Mouse (Mus musculus): ENCODE results near the gene Cyp2e1. TPM values are rescaled to one million over a fixed set of nuclear protein-coding genes. Genes with fewer than 3 reads are reported as not detected.

Cyp2e1 gene
- polyA plus RNA-seq, 1 experiment from 2014 or later: not detected

- no peak overlapping the region for H3K4me3 ChIP-seq
- ATAC-seq: no peak
- WGBS: 81% methylated on average over 12 of the region's 12 CpGs
- no peaks in the 10 kb centered on the region for H3K9me3 ChIP-seq (replicated peaks)
- no peaks in the 10 kb centered on the region for H3K27me3 ChIP-seq
- no peak overlapping the region for H3K9ac ChIP-seq
- H3K4me1 ChIP-seq: no peaks in the 10 kb centered on the region
- no peak overlapping the region for H3K4me2 ChIP-seq
- H3K27ac ChIP-seq: no peak overlapping the region
- no peaks in the 10 kb centered on the region for H3K36me3 ChIP-seq (ENCODE audit: poor library complexity, severe bottlenecking)
These were observed 2.6 kb downstream of the Cyp2e1 start for GRCm38 (mm10) chr7:140765888-140766739.

DNA sequence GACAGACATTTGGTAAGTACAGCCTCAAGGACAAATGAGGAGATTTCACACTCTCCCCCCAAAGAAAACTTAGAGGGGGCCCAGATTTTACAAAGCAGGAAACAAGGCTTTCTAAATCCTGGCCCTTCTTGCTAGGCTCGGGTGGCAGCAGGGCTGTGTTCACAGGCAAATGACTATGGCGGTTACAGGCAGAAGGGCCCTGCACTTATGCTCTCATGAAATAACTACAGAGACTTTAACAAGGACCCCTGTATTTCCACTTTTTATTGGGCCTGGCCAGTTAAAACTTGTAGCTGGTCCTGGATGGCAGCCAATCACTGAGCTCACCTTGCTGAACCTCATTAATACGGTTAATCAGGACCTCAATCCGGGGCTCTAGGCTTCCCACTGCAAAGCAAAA lies 17.0 kb downstream of the Cyp2e1 start:
- no peak overlapping the region for H3K9ac ChIP-seq
- no peaks in the 10 kb centered on the region for H3K36me3 ChIP-seq (ENCODE audit: poor library complexity, severe bottlenecking)
- no peak overlapping the region for H3K4me2 ChIP-seq
- 59% methylated on average over 4 of the region's 4 CpGs for WGBS
- no peak for ATAC-seq
- H3K4me1 ChIP-seq: no peaks in the 10 kb centered on the region
- H3K27me3 ChIP-seq: no peaks in the 10 kb centered on the region
- H3K4me3 ChIP-seq: no peak overlapping the region
- no peak overlapping the region for H3K27ac ChIP-seq
- no peaks in the 10 kb centered on the region for H3K9me3 ChIP-seq (replicated peaks)

GRCm38 (mm10) chr7:140787406-140788052 lies 24.0 kb downstream of the Cyp2e1 start, which contains the start of gene Syce1:
Gene Syce1, minus strand, starts transcription at chr7:140787852.
- no peak for ATAC-seq
- Histone ChIP-seq H3K36me3 (ENCODE audit: poor library complexity, severe bottlenecking) (no peaks in the 10 kb centered on the region), H3K4me3 (no peak within 1 kb of the TSS), H3K4me1 (no peaks in the 10 kb centered on the region), H3K4me2 (no peak within 1 kb of the TSS), H3K27ac (no peak within 1 kb of the TSS), H3K9ac (no peak within 1 kb of the TSS), H3K27me3 (no peaks in the 10 kb centered on the region), H3K9me3 (replicated peaks) (no peaks in the 10 kb centered on the region; the same call in 1 of the 2 replicates)
- 88% methylated on average over 33 of the region's 33 CpGs for WGBS

DNA sequence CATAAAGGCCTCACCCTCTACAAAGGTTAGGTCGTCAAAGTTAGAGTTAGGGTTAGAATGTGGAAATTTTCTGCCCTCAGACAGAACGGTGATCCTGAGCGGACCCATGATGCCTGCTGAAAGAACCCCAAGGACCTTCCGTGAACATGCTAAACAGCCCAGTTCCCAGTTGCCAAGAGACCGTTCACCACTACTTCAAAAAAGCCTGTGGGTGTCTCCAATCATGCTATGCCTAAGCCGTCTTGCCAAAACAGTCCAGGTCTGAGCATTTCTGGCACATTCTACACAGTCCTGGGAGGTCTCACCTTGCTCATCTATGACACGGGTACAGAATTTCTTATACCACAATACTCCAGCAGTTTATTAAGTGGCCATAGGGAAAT lies 24.5 kb downstream of the Cyp2e1 start:
- 85% methylated on average over 7 of the region's 7 CpGs for WGBS
- Histone ChIP-seq H3K9ac (no peak overlapping the region), H3K27me3 (no peaks in the 10 kb centered on the region), H3K9me3 (replicated peaks) (no peaks in the 10 kb centered on the region; the same call in 1 of the 2 replicates), H3K27ac (no peak overlapping the region), H3K36me3 (ENCODE audit: poor library complexity, severe bottlenecking) (no peaks in the 10 kb centered on the region), H3K4me1 (no peaks in the 10 kb centered on the region), H3K4me3 (no peak overlapping the region), H3K4me2 (no peak overlapping the region)
- no peak for ATAC-seq

GRCm38 (mm10) chr7:140793541-140793940 lies 30.0 kb downstream of the Cyp2e1 start:
- Histone ChIP-seq H3K9me3 (replicated peaks) (no peaks in the 10 kb centered on the region), H3K36me3 (ENCODE audit: poor library complexity, severe bottlenecking) (no peaks in the 10 kb centered on the region), H3K4me2 (no peak overlapping the region), H3K4me1 (no peaks in the 10 kb centered on the region), H3K27me3 (no peaks in the 10 kb centered on the region), H3K4me3 (no peak overlapping the region), H3K9ac (no peak overlapping the region), H3K27ac (no peak overlapping the region)
- 78% methylated on average over 4 of the region's 4 CpGs for WGBS
- no peak for ATAC-seq

DNA sequence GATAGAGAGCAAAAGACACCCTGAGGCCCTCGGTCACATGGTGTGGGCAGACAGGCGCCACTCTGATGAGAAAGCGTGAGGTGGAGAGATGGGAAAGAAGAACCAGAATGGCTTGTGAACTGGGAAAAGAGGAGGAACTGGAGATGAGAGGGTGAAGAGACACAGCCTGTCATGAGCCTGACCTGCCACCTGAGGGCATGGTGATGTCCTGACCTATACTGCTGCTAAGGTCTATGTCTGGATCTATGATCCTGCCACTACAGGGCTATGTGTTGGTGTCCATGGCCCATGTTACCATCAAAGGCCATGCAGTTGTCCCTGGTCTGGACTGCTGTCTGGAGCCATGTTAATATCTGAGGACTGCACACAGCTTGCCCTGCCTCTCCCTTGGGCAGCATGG lies 34.1 kb downstream of the Cyp2e1 start:
- ATAC-seq: no peak
- no peak overlapping the region for H3K4me3 ChIP-seq
- H3K27ac ChIP-seq: no peak overlapping the region
- no peak overlapping the region for H3K9ac ChIP-seq
- 85% methylated on average over 3 of the region's 3 CpGs for WGBS
- no peaks in the 10 kb centered on the region for H3K27me3 ChIP-seq
- H3K36me3 ChIP-seq (ENCODE audit: poor library complexity, severe bottlenecking): no peaks in the 10 kb centered on the region
- no peaks in the 10 kb centered on the region for H3K9me3 ChIP-seq (replicated peaks)
- H3K4me1 ChIP-seq: no peaks in the 10 kb centered on the region
- H3K4me2 ChIP-seq: no peak overlapping the region

- Histone ChIP-seq H3K4me2 (no peak overlapping the region), H3K27me3 (no peaks in the 10 kb centered on the region), H3K4me1 (no peaks in the 10 kb centered on the region), H3K9ac (no peak overlapping the region), H3K36me3 (ENCODE audit: poor library complexity, severe bottlenecking) (no peaks in the 10 kb centered on the region), H3K4me3 (no peak overlapping the region), H3K9me3 (replicated peaks) (no peaks in the 10 kb centered on the region), H3K27ac (no peak overlapping the region)
- ATAC-seq: no peak
- WGBS: 72% methylated on average over 2 of the region's 2 CpGs
These were observed 34.7 kb downstream of the Cyp2e1 start for GRCm38 (mm10) chr7:140798212-140798611.

DNA sequence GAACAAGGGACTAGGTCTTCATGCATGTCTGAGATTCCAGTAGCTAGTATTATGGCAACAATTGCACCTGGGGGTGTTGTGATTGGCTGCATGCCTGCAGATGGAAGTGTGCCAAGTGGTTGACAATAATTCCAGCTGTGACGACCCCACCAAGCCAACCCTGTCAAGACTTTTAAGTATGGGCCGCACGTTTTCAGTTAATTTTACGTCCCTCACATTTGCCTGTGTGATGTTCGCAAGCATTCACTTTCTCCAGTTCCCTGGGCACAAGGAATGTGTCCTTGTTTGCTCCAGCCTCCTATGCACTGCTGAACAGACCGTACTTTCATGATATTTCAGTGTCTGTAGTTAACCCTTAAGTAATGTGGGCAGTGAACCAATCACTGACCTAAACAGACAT lies 39.1 kb downstream of the Cyp2e1 start:
- no peak overlapping the region for H3K9ac ChIP-seq
- H3K27ac ChIP-seq: no peak overlapping the region
- H3K4me3 ChIP-seq: no peak overlapping the region
- H3K4me2 ChIP-seq: no peak overlapping the region
- no peaks in the 10 kb centered on the region for H3K9me3 ChIP-seq (replicated peaks)
- no peaks in the 10 kb centered on the region for H3K36me3 ChIP-seq (ENCODE audit: poor library complexity, severe bottlenecking)
- H3K27me3 ChIP-seq: no peaks in the 10 kb centered on the region
- 81% methylated on average over 6 of the region's 6 CpGs for WGBS
- ATAC-seq: no peak
- H3K4me1 ChIP-seq: no peaks in the 10 kb centered on the region

GRCm38 (mm10) chr7:140805704-140806103 lies 42.2 kb downstream of the Cyp2e1 start:
- H3K4me1 ChIP-seq: no peaks in the 10 kb centered on the region
- no peaks in the 10 kb centered on the region for H3K9me3 ChIP-seq (replicated peaks)
- no peak overlapping the region for H3K4me2 ChIP-seq
- peaks cover 6% of the 10 kb centered on the region for H3K36me3 ChIP-seq (ENCODE audit: poor library complexity, severe bottlenecking)
- no peak overlapping the region for H3K4me3 ChIP-seq
- WGBS: 10% methylated on average over 1 of the region's 1 CpGs
- ATAC-seq: no peak
- no peaks in the 10 kb centered on the region for H3K27me3 ChIP-seq
- H3K27ac ChIP-seq: no peak overlapping the region
- H3K9ac ChIP-seq: no peak overlapping the region

DNA sequence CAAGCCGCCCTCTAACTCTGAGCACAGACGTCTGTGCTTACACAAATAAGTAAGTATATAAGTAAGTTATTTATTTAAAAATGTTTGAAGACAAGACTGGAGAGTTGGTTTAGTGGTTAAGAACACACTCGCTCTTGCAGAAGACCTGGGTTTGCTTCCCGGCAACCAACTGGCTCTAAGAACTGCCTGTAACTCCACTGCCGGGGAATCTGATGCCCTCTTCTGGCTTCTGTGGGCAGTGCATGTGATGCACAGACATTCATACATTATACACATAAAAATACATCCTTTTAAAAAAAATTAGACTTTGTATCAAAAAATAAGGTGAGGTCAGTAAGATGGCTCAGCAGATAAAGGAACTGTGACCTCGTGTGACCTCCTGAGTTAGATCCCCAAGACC lies 47.0 kb downstream of the Cyp2e1 start:
- 94% methylated on average over 6 of the region's 6 CpGs for WGBS
- H3K4me3 ChIP-seq: no peak overlapping the region
- H3K4me2 ChIP-seq: no peak overlapping the region
- no peak overlapping the region for H3K27ac ChIP-seq
- H3K9me3 ChIP-seq (replicated peaks): no peaks in the 10 kb centered on the region
- ATAC-seq: no peak
- H3K4me1 ChIP-seq: no peaks in the 10 kb centered on the region
- no peaks in the 10 kb centered on the region for H3K27me3 ChIP-seq
- H3K36me3 ChIP-seq (ENCODE audit: poor library complexity, severe bottlenecking): peaks cover 29% of the 10 kb centered on the region
- H3K9ac ChIP-seq: no peak overlapping the region

DNA sequence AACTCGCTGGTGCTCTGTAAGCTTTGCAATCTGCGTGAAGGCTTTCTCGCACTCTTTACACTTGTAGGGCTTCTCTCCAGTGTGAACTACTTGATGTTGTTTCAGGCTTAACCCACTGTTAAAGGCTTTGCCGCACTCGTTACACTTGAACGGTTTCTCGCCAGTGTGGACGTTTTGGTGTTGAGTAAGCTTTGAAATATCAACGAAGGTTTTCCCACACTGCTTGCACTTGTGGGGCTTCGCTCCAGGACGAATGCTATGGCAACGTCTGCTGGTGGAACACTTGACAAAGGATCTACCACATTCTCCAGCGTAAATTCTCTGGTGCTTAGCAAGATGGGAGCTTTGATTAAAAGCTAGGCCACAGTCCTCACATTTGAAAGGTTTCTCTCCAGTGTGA lies 48.2 kb downstream of the Cyp2e1 start:
- H3K4me2 ChIP-seq: no peak overlapping the region
- no peak overlapping the region for H3K4me3 ChIP-seq
- H3K9me3 ChIP-seq (replicated peaks): no peaks in the 10 kb centered on the region
- no peak for ATAC-seq
- H3K9ac ChIP-seq: no peak overlapping the region
- no peaks in the 10 kb centered on the region for H3K27me3 ChIP-seq
- H3K4me1 ChIP-seq: no peaks in the 10 kb centered on the region
- H3K27ac ChIP-seq: no peak overlapping the region
- H3K36me3 ChIP-seq (ENCODE audit: poor library complexity, severe bottlenecking): peaks cover 29% of the 10 kb centered on the region
- WGBS: 87% methylated on average over 13 of the region's 13 CpGs

DNA sequence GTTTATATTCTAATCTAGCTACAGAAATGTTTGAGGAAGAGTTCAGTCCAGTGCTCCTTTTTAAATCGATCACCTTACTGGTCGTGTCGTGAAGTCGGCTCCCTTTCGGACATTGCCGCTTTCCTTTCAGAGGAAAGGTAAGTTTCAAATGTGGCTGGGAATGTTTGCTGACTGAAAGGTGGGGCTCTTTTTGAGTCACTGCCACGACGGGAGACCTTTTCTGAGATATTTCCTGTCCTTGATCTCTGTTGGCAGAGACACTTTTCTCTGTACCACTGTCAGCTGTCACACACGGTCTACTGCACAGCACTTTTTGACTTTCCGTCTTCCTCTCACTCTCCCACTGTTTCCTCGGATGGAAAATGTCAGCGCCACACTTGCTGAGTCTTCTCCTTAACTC lies 49.3 kb downstream of the Cyp2e1 start:
- H3K4me2 ChIP-seq: no peak overlapping the region
- 93% methylated on average over 12 of the region's 12 CpGs for WGBS
- H3K27me3 ChIP-seq: no peaks in the 10 kb centered on the region
- ATAC-seq: no peak
- H3K27ac ChIP-seq: no peak overlapping the region
- no peak overlapping the region for H3K4me3 ChIP-seq
- no peak overlapping the region for H3K9ac ChIP-seq
- H3K36me3 ChIP-seq (ENCODE audit: poor library complexity, severe bottlenecking): peaks cover 29% of the 10 kb centered on the region
- H3K9me3 ChIP-seq (replicated peaks): no peaks in the 10 kb centered on the region
- no peaks in the 10 kb centered on the region for H3K4me1 ChIP-seq

Measured in forebrain, embryonic 13.5 days (tissue).